ENCODE assay signal across 8 mouse cellular contexts in genomic region chr11:72573819-72574218, GRCm38 (mm10). TPM values are rescaled to one million over a fixed set of nuclear protein-coding genes. Genes with fewer than 3 reads are reported as not detected.
DNase-seq lines count a peak whose midpoint lies in the region.

No protein-coding gene starts in this region.

- intact Hi-C loops in heart, postnatal 25 days (cut with DNase I) = loop anchor here (1.0 kb wide), 1 partner anchor 150 kb away; no protein-coding TSS in a partner anchor

- peak; percentile 77 for DNase-seq in heart, adult 11 months
- DNase-seq in heart, postnatal 25 days (ENCODE audit: low spot score) = no peak
- peak; percentile 80 for DNase-seq in A20 (ENCODE audit: low read depth, low spot score)
- DNase-seq in adipocyte (ENCODE audit: low spot score) = peak; percentile 36
- DNase-seq in kidney, postnatal 14 days = peak; percentile 58
- DNase-seq in thymus, postnatal 14 days = peak; percentile 59
- DNase-seq in right cerebral cortex, adult 18-20 months = no peak
- DNase-seq in right cerebral cortex, postnatal 25 days = no peak

RNA-seq across cellular contexts. Expression of gene Spns3, which starts 23.5 kb away (rescaled TPM):
- total RNA-seq in heart, postnatal 25 days (2021) = not detected

RNA-seq across cellular contexts. Expression of gene Ube2g1, which starts 33.3 kb away (rescaled TPM):
- 10 to 100 TPM; 63.6 to 66.5 TPM for total RNA-seq in heart, postnatal 25 days (2021)

Comparison
In these comparisons a context has a peak if more than half of its experiments do, and no peak if none do; other contexts are left out.
1. DNase-seq: peak in heart, adult 11 months (single experiment), A20 (single experiment), adipocyte (single experiment), kidney, postnatal 14 days (single experiment) and thymus, postnatal 14 days (single experiment); none in heart, postnatal 25 days (single experiment), right cerebral cortex, adult 18-20 months (single experiment) and right cerebral cortex, postnatal 25 days (single experiment).